Mouse (Mus musculus) forebrain, embryonic 16.5 days (tissue): ENCODE measurements around the gene Kcnn1. TPM values are rescaled to one million over a fixed set of nuclear protein-coding genes. Genes with fewer than 3 reads are reported as not detected.

Source experiments
- ATAC-seq: fragments of 200-750 bp; cut with Nextera tagmentation; 2 replicates; pipeline ENCODE4 v1.8.0; 2017; ENCODE audit warnings: mild to moderate bottlenecking, moderate library complexity
- H3K27ac ChIP-seq: fragments of 300-500 bp; sonication (generic); 2 replicates; pipeline ENCODE4 v1.5.1; 2014; ENCODE audit warnings: low read length, control low read depth
- H3K27me3 ChIP-seq: fragments of 300-500 bp; sonication (generic); replicated peaks from 2 replicates; pipeline ENCODE4 v1.6.1; 2014; ENCODE audit warnings: low read length; ENCODE audit not compliant: control insufficient read depth, insufficient read depth
- H3K36me3 ChIP-seq: fragments of 300-500 bp; sonication (generic); 2 replicates; pipeline ENCODE4 v1.6.1; 2014; ENCODE audit not compliant: control insufficient read depth, insufficient read depth
- H3K4me1 ChIP-seq: fragments of 300-500 bp; sonication (generic); replicated peaks from 2 replicates; pipeline ENCODE4 v1.6.1; 2014; ENCODE audit warnings: low read length; ENCODE audit not compliant: control insufficient read depth, insufficient read depth
- H3K4me2 ChIP-seq: fragments of 300-500 bp; sonication (generic); 2 replicates; pipeline ENCODE4 v1.6.1; 2014; ENCODE audit warnings: mild to moderate bottlenecking, low read length, control low read depth
- H3K4me3 ChIP-seq: fragments of 300-500 bp; sonication (generic); replicated peaks from 2 replicates; pipeline ENCODE4 v1.5.1; 2014; ENCODE audit warnings: mild to moderate bottlenecking, low read length, control low read depth
- H3K9ac ChIP-seq: fragments of 300-500 bp; sonication (generic); replicated peaks from 2 replicates; pipeline ENCODE4 v1.6.1; 2014; ENCODE audit warnings: low read depth, low read length, control low read depth
- H3K9me3 ChIP-seq: fragments of 300-500 bp; sonication (generic); 2 replicates; pipeline ENCODE4 v1.6.1; 2016; ENCODE audit warnings: low read length; ENCODE audit not compliant: control insufficient read depth
- WGBS: fragments of 180-500 bp; shearing (Covaris S2); extraction: QIAGEN DNeasy Blood & Tissue Kit; methylation state at CpG from one replicate; pipeline ENCODE4 v1.1.7; 2014; 5-methylcytosine and 5-hydroxymethylcytosine counted together
- polyA plus RNA-seq: library from polyadenylated mRNA; unstranded; fragments of >200 nt; fragmentation: Nextera tagmentation; extraction: Ambion mirVana; gene quantifications from 2 replicates; pipeline ENCODE4 v1.2.1, GENCODE M21; 2015

The Kcnn1 gene
- polyA plus RNA-seq, 1 experiment from 2014 or later = 13.4 TPM

DNA sequence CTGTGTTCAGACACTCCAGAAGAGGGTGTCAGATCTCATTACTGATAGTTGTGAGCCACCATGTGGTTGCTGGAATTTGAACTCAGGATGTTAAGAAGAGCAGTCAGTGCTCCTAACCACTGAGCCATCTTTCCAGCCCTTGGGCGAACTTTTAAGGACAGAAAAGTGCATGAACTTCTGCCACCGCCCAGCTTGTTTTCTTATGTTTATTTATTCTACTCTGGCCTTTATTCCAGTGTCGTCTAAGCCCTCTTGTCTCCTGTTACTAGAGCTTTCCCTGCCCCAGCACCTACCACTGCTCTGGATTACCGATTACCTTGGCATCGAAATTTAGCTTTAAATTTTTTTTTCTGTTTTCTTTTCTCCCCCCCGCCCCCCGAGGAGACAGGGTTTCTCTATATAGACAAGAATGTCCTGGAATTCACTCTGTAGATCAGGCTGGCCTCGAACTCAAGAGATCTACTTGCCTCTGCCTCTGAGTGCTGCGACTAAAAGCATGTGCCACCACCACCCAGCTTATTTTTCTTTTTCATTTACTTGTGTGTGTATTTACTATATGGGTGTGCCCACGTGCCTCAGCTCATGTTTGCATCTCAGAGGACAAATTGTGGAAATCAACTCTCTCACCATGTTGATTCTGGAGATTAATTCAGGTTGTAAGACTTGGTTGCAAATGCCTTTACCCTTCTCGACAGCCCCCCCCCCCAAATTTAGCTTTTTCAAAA lies 60.1 kb downstream of the Kcnn1 start:
- WGBS = 81% methylated on average over 11 of the region's 11 CpGs
- no peak overlapping the region for H3K4me2 ChIP-seq
- no peaks in the 10 kb centered on the region for H3K9me3 ChIP-seq
- H3K4me3 ChIP-seq = no peak overlapping the region
- H3K27ac ChIP-seq = no peak overlapping the region
- H3K4me1 ChIP-seq = peaks cover 30% of the 10 kb centered on the region
- no peak for ATAC-seq
- no peak overlapping the region for H3K9ac ChIP-seq
- H3K27me3 ChIP-seq = peaks cover 28% of the 10 kb centered on the region
- no peaks in the 10 kb centered on the region for H3K36me3 ChIP-seq

DNA sequence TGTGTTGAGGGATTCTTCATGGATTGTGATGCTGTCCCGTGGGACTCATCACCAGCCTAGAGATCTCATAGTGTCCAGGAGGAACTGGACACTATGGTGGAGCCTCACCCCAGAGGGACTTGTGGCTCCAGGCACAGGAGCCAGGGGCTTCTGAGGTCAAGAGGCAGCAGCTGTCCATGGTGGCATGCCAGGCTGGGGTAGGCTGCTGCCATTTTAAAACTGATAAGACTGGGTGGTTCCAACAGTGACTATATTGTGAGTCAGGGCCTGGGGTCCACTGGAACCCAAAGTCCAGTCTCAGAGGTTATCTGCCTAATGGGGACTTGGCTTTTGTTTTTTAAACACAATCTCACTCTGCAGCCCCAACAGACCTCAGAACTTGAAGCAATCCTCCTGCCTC lies 61.2 kb downstream of the Kcnn1 start:
- H3K4me2 ChIP-seq = no peak overlapping the region
- H3K4me1 ChIP-seq = peaks cover 34% of the 10 kb centered on the region
- H3K4me3 ChIP-seq = no peak overlapping the region
- H3K36me3 ChIP-seq = no peaks in the 10 kb centered on the region
- H3K27ac ChIP-seq = no peak overlapping the region
- H3K9ac ChIP-seq = no peak overlapping the region
- 86% methylated on average over 1 of the region's 1 CpGs for WGBS
- no peaks in the 10 kb centered on the region for H3K9me3 ChIP-seq
- peaks cover 28% of the 10 kb centered on the region for H3K27me3 ChIP-seq
- no peak for ATAC-seq

DNA sequence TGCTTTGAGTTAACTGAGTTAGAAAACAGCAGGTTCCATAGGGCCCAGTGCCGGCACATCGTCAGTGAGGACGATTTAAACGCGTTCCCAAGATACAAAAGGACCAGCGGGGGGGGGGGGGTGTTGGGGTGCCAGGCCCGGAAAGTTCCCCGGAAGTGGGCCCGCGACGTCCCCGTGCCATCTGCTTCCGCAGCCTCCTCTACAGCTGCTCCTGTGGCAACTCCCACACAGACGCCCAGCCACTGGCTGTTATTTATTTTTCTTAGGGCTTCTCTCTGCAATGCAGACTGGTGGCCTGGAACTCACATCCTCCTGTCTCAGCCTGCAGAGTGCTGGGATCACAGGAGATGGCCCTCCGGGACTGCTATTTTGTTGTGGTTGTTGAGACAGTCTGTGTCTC lies 61.9 kb downstream of the Kcnn1 start:
- no peak overlapping the region for H3K9ac ChIP-seq
- H3K36me3 ChIP-seq = no peaks in the 10 kb centered on the region
- no peak for ATAC-seq
- peaks cover 28% of the 10 kb centered on the region for H3K27me3 ChIP-seq
- H3K4me3 ChIP-seq = no peak overlapping the region
- H3K4me1 ChIP-seq = peaks cover 37% of the 10 kb centered on the region
- no peak overlapping the region for H3K4me2 ChIP-seq
- H3K27ac ChIP-seq = no peak overlapping the region
- WGBS = 33% methylated on average over 15 of the region's 15 CpGs
- no peaks in the 10 kb centered on the region for H3K9me3 ChIP-seq

DNA sequence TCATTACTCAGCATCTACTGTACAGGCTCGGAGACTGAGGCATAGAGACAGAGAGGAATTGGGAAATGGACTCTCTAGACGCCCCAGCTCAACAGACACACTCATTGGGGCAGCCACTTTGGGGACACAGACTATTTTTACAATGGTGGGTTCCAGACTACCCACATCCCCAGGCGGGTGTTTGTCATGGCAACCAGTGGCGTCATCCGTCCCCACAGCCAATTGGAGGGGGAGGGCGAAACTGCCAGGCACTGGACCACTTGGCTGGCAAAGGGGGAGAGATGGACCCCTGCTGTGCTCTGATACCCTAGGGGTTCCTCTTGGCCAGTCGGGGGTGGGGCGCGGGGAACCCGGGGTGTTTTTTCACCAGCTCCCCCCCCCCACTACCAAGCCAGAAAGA lies 62.4 kb downstream of the Kcnn1 start:
- ATAC-seq = no peak
- WGBS = 58% methylated on average over 10 of the region's 10 CpGs
- Histone ChIP-seq H3K36me3 (no peaks in the 10 kb centered on the region), H3K27ac (no peak overlapping the region), H3K9me3 (no peaks in the 10 kb centered on the region), H3K27me3 (peaks cover 28% of the 10 kb centered on the region), H3K4me3 (no peak overlapping the region), H3K9ac (no peak overlapping the region), H3K4me1 (peaks cover 37% of the 10 kb centered on the region), H3K4me2 (no peak overlapping the region)

DNA sequence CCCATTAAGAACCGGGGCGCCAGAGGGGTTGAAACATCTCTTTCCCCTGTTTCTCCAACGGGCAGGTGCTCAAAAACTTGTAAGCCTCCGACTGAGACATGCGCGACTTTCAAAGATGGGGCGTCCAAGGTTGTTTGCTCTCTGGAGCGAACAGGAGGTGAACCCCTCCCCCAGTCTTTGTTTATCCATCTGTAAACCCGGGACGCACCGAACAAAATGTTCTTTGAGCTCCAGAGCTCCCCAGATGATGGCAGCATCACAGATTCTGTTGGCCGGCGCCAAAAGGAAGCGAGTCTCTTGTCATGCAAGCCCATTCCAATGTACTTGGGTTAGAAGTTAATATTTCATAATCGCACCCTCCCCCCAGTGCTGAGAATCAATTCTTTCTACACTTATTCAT lies 64.8 kb downstream of the Kcnn1 start:
- peak overlapping the region; percentile 58 for H3K4me3 ChIP-seq
- WGBS = 12% methylated on average over 15 of the region's 15 CpGs
- H3K27me3 ChIP-seq = peaks cover 18% of the 10 kb centered on the region
- H3K4me2 ChIP-seq = peak overlapping the region; percentile 95
- peaks cover 24% of the 10 kb centered on the region for H3K4me1 ChIP-seq
- no peaks in the 10 kb centered on the region for H3K36me3 ChIP-seq
- H3K9me3 ChIP-seq = no peaks in the 10 kb centered on the region
- no peak overlapping the region for H3K27ac ChIP-seq
- ATAC-seq = no peak
- H3K9ac ChIP-seq = peak overlapping the region; percentile 75; the same call in 1 of the 2 replicates

DNA sequence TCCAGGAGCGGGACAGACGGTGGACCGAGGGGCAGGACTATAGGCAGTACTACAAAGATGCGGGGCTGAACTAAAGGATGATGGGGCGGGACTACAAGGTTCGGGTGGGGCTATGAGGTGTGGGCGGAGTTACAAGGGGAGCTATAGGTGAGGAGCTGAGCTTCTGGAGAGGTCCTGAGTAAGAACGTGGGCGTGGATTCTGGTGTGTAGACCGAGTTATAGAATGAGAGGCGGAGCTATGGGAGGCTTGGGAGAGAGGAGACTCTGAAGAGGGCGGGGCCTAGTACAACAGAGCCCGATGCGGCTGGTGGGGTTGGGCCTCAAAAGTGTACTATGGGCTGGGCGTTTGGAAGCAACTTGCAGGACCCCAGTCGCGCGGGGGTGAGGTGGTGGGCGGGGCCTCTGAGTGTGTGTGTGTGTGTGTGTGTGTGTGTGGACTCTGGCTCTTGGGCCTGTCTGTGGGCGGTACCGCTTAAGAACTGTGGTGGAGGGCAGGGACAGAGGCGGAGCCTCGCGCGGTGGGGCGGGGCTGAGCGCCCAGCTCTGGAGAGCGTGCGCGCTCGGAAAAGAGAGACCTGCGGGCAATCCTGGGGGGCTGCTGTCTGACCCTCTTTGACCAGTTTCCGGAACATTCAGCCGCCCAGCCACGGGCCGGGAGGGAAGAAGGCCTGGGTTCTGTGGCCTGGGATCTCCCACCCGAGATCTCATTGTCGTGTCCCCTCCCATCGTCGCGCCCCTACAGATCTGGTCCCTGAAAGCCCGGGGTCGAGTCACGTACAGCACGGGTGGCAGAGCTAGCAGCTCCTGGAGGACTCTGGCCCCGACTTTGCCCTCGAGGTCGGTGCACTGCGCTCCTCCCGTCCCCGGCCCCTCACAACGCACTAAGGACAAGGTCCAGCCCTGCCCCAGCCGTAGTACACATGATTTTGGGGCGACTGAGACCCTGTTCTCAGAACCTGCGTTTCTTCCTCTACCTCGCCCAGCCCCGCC lies 65.7 kb downstream of the Kcnn1 start:
- ATAC-seq = peak; percentile 83
- H3K9me3 ChIP-seq = no peaks in the 10 kb centered on the region
- H3K4me1 ChIP-seq = peaks cover 31% of the 10 kb centered on the region
- peaks cover 14% of the 10 kb centered on the region for H3K27me3 ChIP-seq
- WGBS = under 1% methylated on average over 52 of the region's 57 CpGs
- H3K27ac ChIP-seq = peak overlapping the region; percentile 42
- no peaks in the 10 kb centered on the region for H3K36me3 ChIP-seq
- peak overlapping the region; percentile 95 for H3K4me2 ChIP-seq
- H3K9ac ChIP-seq = peak overlapping the region; percentile 75
- peak overlapping the region; percentile 58 for H3K4me3 ChIP-seq

DNA sequence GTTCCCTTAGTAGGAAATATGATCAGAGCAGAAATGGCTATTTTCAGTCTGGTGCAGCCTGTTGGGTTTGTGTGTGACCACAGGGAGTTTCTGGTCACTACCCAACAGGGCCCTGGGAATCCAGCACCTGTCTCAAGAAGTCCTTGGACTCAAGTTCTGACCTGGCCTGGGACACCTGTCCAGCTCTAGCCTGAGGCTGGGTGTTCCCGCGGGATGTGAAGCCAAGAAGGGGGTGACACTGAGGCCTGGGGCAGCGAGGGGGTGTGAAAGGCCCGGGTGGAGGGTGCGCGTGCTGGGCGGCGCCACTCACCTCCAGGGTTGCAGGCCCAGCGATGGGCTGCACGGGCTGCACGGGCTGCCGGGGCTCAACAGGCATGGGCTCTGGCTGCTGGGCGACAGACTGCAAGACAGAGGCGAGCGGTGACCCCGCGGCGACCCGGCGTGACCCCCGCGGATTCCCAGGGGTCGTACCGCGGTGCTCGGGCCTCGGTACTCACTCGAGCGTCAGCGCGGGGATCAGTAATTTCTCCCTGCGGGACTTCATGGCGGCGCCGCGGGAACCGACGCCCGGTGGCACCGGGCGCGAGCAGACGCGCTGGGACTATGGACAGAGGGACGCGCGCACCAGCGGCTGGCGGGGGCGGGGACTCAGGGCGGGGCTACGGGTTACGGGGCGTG lies 66.5 kb downstream of the Kcnn1 start:
- Histone ChIP-seq H3K36me3 (no peaks in the 10 kb centered on the region), H3K4me2 (peak overlapping the region; percentile 95), H3K9ac (peak overlapping the region; percentile 75), H3K4me3 (peak overlapping the region; percentile 58), H3K27me3 (peaks cover 14% of the 10 kb centered on the region), H3K27ac (peak overlapping the region; percentile 11; the same call in 1 of the 2 replicates), H3K4me1 (peaks cover 37% of the 10 kb centered on the region), H3K9me3 (no peaks in the 10 kb centered on the region)
- ATAC-seq = peak; percentile 0; the same call in 1 of the 2 replicates
- 3% methylated on average over 53 of the region's 54 CpGs for WGBS

DNA sequence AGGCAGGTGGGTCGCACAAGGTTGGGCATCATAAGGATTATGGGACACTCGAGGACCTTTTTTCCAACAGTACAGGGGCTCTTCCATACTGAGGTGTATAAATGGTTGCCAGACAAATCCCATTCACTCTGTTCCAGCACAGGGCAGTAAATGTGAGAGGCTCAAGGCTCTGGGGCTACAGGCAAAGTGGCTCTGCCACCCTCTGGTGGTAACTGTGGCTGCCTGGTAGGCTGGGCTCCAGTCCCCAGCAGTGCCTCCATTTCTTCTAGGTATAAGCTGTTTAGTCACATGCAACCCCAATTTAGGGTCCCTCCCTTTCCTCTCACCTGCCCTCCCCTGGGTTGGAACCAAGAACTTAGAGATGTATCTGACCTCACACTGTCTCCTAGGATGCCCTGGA lies 67.7 kb downstream of the Kcnn1 start:
- H3K4me3 ChIP-seq = no peak overlapping the region
- H3K4me2 ChIP-seq = no peak overlapping the region
- peaks cover 38% of the 10 kb centered on the region for H3K4me1 ChIP-seq
- no peaks in the 10 kb centered on the region for H3K36me3 ChIP-seq
- no peak for ATAC-seq
- H3K27ac ChIP-seq = no peak overlapping the region
- no peak overlapping the region for H3K9ac ChIP-seq
- H3K27me3 ChIP-seq = peaks cover 14% of the 10 kb centered on the region
- 88% methylated on average over 2 of the region's 2 CpGs for WGBS
- H3K9me3 ChIP-seq = no peaks in the 10 kb centered on the region

DNA sequence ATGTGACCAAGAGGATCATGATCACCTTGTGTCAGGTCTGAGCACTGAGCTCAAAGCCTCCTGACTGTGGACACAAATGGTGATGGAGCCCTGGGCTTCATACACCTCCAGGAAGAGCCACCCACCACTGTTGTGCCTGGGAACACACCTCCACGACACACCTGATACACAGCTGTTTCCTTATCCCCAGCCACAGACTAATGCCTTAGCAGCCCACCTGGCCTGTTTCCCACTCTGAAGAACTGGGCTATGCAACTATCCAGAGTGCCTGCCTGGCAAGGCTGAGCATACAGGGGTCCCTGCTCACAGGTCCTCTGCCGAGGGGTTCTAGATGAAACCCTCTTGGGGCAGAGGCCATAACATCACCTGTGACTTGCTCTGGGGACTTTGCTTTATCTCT lies 68.8 kb downstream of the Kcnn1 start:
- no peak overlapping the region for H3K27ac ChIP-seq
- H3K4me2 ChIP-seq = no peak overlapping the region
- peaks cover 38% of the 10 kb centered on the region for H3K4me1 ChIP-seq
- no peak for ATAC-seq
- no peak overlapping the region for H3K9ac ChIP-seq
- H3K36me3 ChIP-seq = no peaks in the 10 kb centered on the region
- peaks cover 7% of the 10 kb centered on the region for H3K27me3 ChIP-seq
- H3K4me3 ChIP-seq = no peak overlapping the region
- no peaks in the 10 kb centered on the region for H3K9me3 ChIP-seq
- 88% methylated on average over 2 of the region's 2 CpGs for WGBS
